In genomic region chr4:104993140-104993874, GRCm38 (mm10) we compare ENCODE assay signal across 17 mouse cellular contexts.
"Had no signal": no experiment of that assay in that cellular context is flagged by ENCODE, and none has a peak within 500 bp of the region (broad histone marks: within the 10 kb centered on the region; RNA-seq: fewer than 3 reads in every experiment).

No protein-coding gene starts in this region.

- H3K36me3 ChIP-seq: limb, embryonic 15.5 days; liver, embryonic 13.5 days; midbrain, embryonic 10.5 days; neural tube, embryonic 15.5 days had no signal

- H3K9me3 ChIP-seq: limb, embryonic 15.5 days; liver, embryonic 13.5 days; midbrain, embryonic 10.5 days; neural tube, embryonic 15.5 days had no signal

- ATAC-seq: intestine, postnatal 0 days had no signal

- H3K4me1 ChIP-seq: limb, embryonic 15.5 days; liver, embryonic 13.5 days; neural tube, embryonic 15.5 days had no signal

- H3K4me2 ChIP-seq: limb, embryonic 15.5 days; liver, embryonic 13.5 days; neural tube, embryonic 15.5 days had no signal

- H3K27me3 ChIP-seq: limb, embryonic 15.5 days; liver, embryonic 13.5 days; neural tube, embryonic 15.5 days had no signal

- H3K4me3 ChIP-seq: layer of hippocampus, adult 2 months; limb, embryonic 15.5 days; liver, embryonic 13.5 days; midbrain, embryonic 10.5 days; myocyte; neural tube, embryonic 15.5 days had no signal

- H3K9ac ChIP-seq: limb, embryonic 15.5 days; liver, embryonic 13.5 days; neural tube, embryonic 15.5 days had no signal

- DNase-seq: kidney, adult 9 months; kidney, postnatal 36 days; left cerebral cortex, postnatal 4 days; liver, embryonic 13.5 days; lung, adult 18-20 months; lung, postnatal 4 days; midbrain, embryonic 14.5 days; right cerebral cortex, adult 18-20 months; right cerebral cortex, postnatal 25 days; thymus, postnatal 4 days had no signal

- H3K27ac ChIP-seq: kidney, postnatal 0 days; layer of hippocampus, adult 2 months; limb, embryonic 15.5 days; liver, embryonic 13.5 days; midbrain, embryonic 10.5 days; neural tube, embryonic 15.5 days had no signal
